Mouse (Mus musculus) CH12.LX (cell line): ENCODE data around the gene Mrgprg. TPM values are rescaled to one million over a fixed set of nuclear protein-coding genes. Genes with fewer than 3 reads are reported as not detected.

Experiments used
- DNase-seq: peaks from one replicate; pipeline ENCODE4 v3.0.0-alpha.2; 2013; ENCODE audit errors: extremely low read depth
- H3K27ac ChIP-seq: 2 replicates; pipeline ENCODE4 v1.5.1; 2012; ENCODE audit warnings: low read depth, mild to moderate bottlenecking, control low read depth, moderate library complexity; ENCODE audit not compliant: insufficient read depth
- H3K27me3 ChIP-seq: replicated peaks from 2 replicates; pipeline ENCODE3; 2012; ENCODE audit warnings: inconsistent platforms
- H3K36me3 ChIP-seq, 2 experiments: replicated peaks in 1 of 2; 2 replicates each; pipeline versions ENCODE3 to v1.6.1; 2012; ENCODE audit warnings: inconsistent platforms in 1 of 2, low read length in 1 of 2, mild to moderate bottlenecking in 1 of 2, mixed read lengths in 1 of 2, moderate library complexity in 1 of 2; ENCODE audit not compliant: control insufficient read depth in 1 of 2, insufficient read depth in 1 of 2
- H3K4me1 ChIP-seq, 2 experiments: 2 replicates each; pipeline ENCODE4 v1.6.1; 2012; ENCODE audit warnings: inconsistent platforms in 1 of 2, moderate library complexity in 1 of 2; ENCODE audit not compliant: insufficient read depth in 2 of 2, control insufficient read depth in 1 of 2
- H3K4me2 ChIP-seq: 2 replicates; pipeline ENCODE4 v1.6.1; 2012; ENCODE audit warnings: low read depth, mild to moderate bottlenecking, control low read depth; ENCODE audit not compliant: poor library complexity, insufficient read depth, severe bottlenecking
- H3K4me3 ChIP-seq, 3 experiments: fragments of 150-350 bp in 1 of 3; sonication (generic) in 1 of 3; replicated peaks in 1 of 3; 2 replicates each; pipeline versions ENCODE3 to v1.5.1; 2011 to 2012; ENCODE audit warnings: low read depth in 2 of 3, low read length in 2 of 3, mild to moderate bottlenecking in 2 of 3, moderate library complexity in 2 of 3, control low read depth in 1 of 3, improper control_type of control experiment in 1 of 3, inconsistent platforms in 1 of 3, mixed read lengths in 1 of 3; ENCODE audit not compliant: poor library complexity in 1 of 3
- H3K79me2 ChIP-seq: replicated peaks from 2 replicates; pipeline ENCODE4 v1.6.1; 2012; ENCODE audit warnings: mild to moderate bottlenecking, moderate library complexity; ENCODE audit not compliant: control insufficient read depth, poor library complexity, insufficient read depth, severe bottlenecking; ENCODE audit errors: extremely low read depth
- H3K9ac ChIP-seq: 2 replicates; pipeline ENCODE4 v1.6.1; 2012; ENCODE audit warnings: low read depth, mild to moderate bottlenecking, control low read depth, moderate library complexity; ENCODE audit not compliant: insufficient read depth
- H3K9me3 ChIP-seq: replicated peaks from 2 replicates; pipeline ENCODE3; 2012; ENCODE audit warnings: low read length, inconsistent platforms, mixed read lengths
- CHD1 ChIP-seq: IDR thresholded peaks from 2 replicates; pipeline ENCODE4 v1.6.1; 2012; ENCODE audit warnings: low read depth, low read length, improper control_type of control experiment, inconsistent platforms
- CTCF ChIP-seq, 2 experiments: IDR thresholded peaks in 1 of 2; conservative IDR thresholded peaks in 1 of 2; 2 replicates each; pipeline ENCODE4 v1.5.1; 2011 to 2012; ENCODE audit warnings: low read depth in 2 of 2, low read length in 2 of 2, improper control_type of control experiment in 1 of 2, inconsistent platforms in 1 of 2, mild to moderate bottlenecking in 1 of 2, moderate library complexity in 1 of 2
- E2F4 ChIP-seq: IDR thresholded peaks from 2 replicates; pipeline ENCODE4 v1.6.1; 2011; ENCODE audit warnings: low read depth, low read length, improper control_type of control experiment; ENCODE audit not compliant: insufficient replicate concordance
- EP300 ChIP-seq: IDR thresholded peaks from 2 replicates; pipeline ENCODE4 v1.6.1; 2011; ENCODE audit warnings: low read length, improper control_type of control experiment
- ETS1 ChIP-seq: conservative IDR thresholded peaks from 2 replicates; pipeline ENCODE4 v1.6.1; 2012; ENCODE audit warnings: low read depth, mild to moderate bottlenecking, inconsistent platforms, low read length, improper control_type of control experiment, moderate library complexity
- IRF4 ChIP-seq: IDR thresholded peaks from 2 replicates; pipeline ENCODE4 v1.6.1; 2014; ENCODE audit warnings: low read depth, mild to moderate bottlenecking, inconsistent platforms, low read length, improper control_type of control experiment
- JUN ChIP-seq: IDR thresholded peaks from 2 replicates; pipeline ENCODE4 v1.6.1; 2011; ENCODE audit warnings: low read depth, mild to moderate bottlenecking, low read length, improper control_type of control experiment, moderate library complexity; ENCODE audit not compliant: insufficient read depth
- JUND ChIP-seq: conservative IDR thresholded peaks from 2 replicates; pipeline ENCODE4 v1.6.1; 2011; ENCODE audit warnings: low read depth, low read length, improper control_type of control experiment
- MAFK ChIP-seq: IDR thresholded peaks from 2 replicates; pipeline ENCODE4 v1.6.1; 2011; ENCODE audit warnings: low read length, improper control_type of control experiment; ENCODE audit not compliant: insufficient replicate concordance
- MAX ChIP-seq: IDR thresholded peaks from 2 replicates; pipeline ENCODE4 v1.6.1; 2011; ENCODE audit warnings: low read length, improper control_type of control experiment
- MEF2A ChIP-seq: IDR thresholded peaks from 2 replicates; pipeline ENCODE4 v1.6.1; 2014; ENCODE audit warnings: low read depth, mild to moderate bottlenecking, inconsistent platforms, low read length, improper control_type of control experiment, borderline replicate concordance
- MYC ChIP-seq: IDR thresholded peaks from 2 replicates; pipeline ENCODE4 v1.6.1; 2011; ENCODE audit warnings: low read depth, mild to moderate bottlenecking, improper control_type of control experiment, low read length
- NELFE ChIP-seq: IDR thresholded peaks from 2 replicates; pipeline ENCODE4 v1.6.1; 2011; ENCODE audit warnings: low read depth, low read length, improper control_type of control experiment
- NRF1 ChIP-seq: IDR thresholded peaks from 2 replicates; pipeline ENCODE4 v1.6.1; 2014; ENCODE audit warnings: low read depth, mild to moderate bottlenecking, inconsistent platforms, low read length, improper control_type of control experiment, moderate library complexity
- PAX5 ChIP-seq: IDR thresholded peaks from 2 replicates; pipeline ENCODE4 v1.6.1; 2012; ENCODE audit warnings: low read length, inconsistent platforms, mixed read lengths
- RCOR1 ChIP-seq: conservative IDR thresholded peaks from 2 replicates; pipeline ENCODE4 v1.6.1; 2012; ENCODE audit warnings: low read depth, mild to moderate bottlenecking, inconsistent platforms, low read length, improper control_type of control experiment
- SIN3A ChIP-seq: IDR thresholded peaks from 2 replicates; pipeline ENCODE4 v1.6.1; 2012; ENCODE audit warnings: low read length, improper control_type of control experiment, inconsistent platforms
- SMC3 ChIP-seq: IDR thresholded peaks from 2 replicates; pipeline ENCODE4 v1.6.1; 2011; ENCODE audit warnings: low read depth, low read length, improper control_type of control experiment
- TBP ChIP-seq: conservative IDR thresholded peaks from 2 replicates; pipeline ENCODE4 v1.6.1; 2011; ENCODE audit warnings: low read depth, low read length, improper control_type of control experiment
- TCF12 ChIP-seq: IDR thresholded peaks from 2 replicates; pipeline ENCODE4 v1.6.1; 2014; ENCODE audit warnings: low read depth, mild to moderate bottlenecking, inconsistent platforms, low read length, improper control_type of control experiment
- USF1 ChIP-seq: IDR thresholded peaks from 2 replicates; pipeline ENCODE4 v1.6.1; 2014; ENCODE audit warnings: low read depth, mild to moderate bottlenecking, inconsistent platforms, low read length, improper control_type of control experiment
- USF2 ChIP-seq: conservative IDR thresholded peaks from 2 replicates; pipeline ENCODE4 v1.6.1; 2011; ENCODE audit warnings: low read depth, low read length, improper control_type of control experiment
- ZKSCAN1 ChIP-seq: IDR thresholded peaks from 2 replicates; pipeline ENCODE4 v1.6.1; 2012; ENCODE audit warnings: low read depth, inconsistent platforms, low read length, improper control_type of control experiment, borderline replicate concordance
- ZNF384 ChIP-seq: IDR thresholded peaks from 2 replicates; pipeline ENCODE4 v1.6.1; 2012; ENCODE audit warnings: low read depth, low read length, improper control_type of control experiment, inconsistent platforms
- dilution Hi-C: fragments of 300-500 bp; cut with MboI; formaldehyde crosslinking; loops from 2 replicates; pipeline ENCODE4 v1.14.3; 2020; ENCODE audit warnings: low sequenced_read_pairs; ENCODE audit not compliant: extremely low pct_unique_long_range_greater_than_20kb, extremely low pct_ligation_motif_present
- in situ Hi-C: fragments of 300-500 bp; cut with MboI; formaldehyde crosslinking; loops from 3 replicates; pipeline ENCODE4 v1.14.3; 2019; ENCODE audit warnings: low sequenced_read_pairs, low pct_ligation_motif_present, low pct_unique_long_range_greater_than_20kb, mixed read lengths
- polyA plus RNA-seq: library from polyadenylated mRNA; unstranded; fragments of >175 nt; gene quantifications from 2 replicates; pipeline ENCODE4 v1.2.1, GENCODE M21; 2012; ENCODE audit warnings: low read depth; ENCODE audit not compliant: insufficient read length
- total RNA-seq, 2 experiments: library from RNA; depleted of rRNA; stranded (reverse); fragments of 300-350 nt in 1 of 2; fragments of >200 nt in 1 of 2; gene quantifications; 2 replicates each; pipeline ENCODE4 v1.2.3; 2012 to 2014

Gene Mrgprg
- total and polyA plus RNA-seq, 3 experiments: not detected

DNA sequence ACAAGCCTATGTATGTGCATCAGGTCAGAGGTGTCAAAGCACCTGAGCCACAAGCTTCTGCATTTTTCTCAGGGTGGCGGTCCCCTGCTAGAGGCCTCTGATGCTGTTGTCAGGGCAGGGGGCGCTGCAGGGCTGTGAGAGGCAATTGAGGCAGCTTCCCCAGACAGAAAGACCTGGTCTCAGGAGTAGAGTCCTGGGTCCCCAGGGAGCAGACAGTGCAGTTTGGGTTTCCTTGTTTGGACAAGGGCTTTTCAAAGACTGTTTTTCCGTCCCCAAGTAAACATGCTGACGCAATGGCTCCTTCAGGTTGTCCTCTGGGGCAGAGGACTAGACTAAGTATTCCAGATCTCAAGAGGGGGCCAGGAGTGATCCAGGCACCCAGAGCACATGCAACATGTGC is 40.4 kb downstream of the Mrgprg start:
- in situ Hi-C loops (loop anchor here (25.0 kb wide), 1 partner anchor 589 kb away; no protein-coding TSS in a partner anchor), dilution Hi-C loops (no loop called here)
- H3K4me2 ChIP-seq: no peak overlapping the region
- TF ChIP-seq CTCF (conservative IDR thresholded peaks at IDR 0.05 in 1 of 2, IDR thresholded peaks at IDR 0.05 in 1 of 2; ENCODE audit: low read depth in 2 of 2, low read length in 2 of 2): peak in 1 of 2 experiments; percentile 50; a peak in 2 of 4 replicates
- TF ChIP-seq SMC3: no peak
- TF ChIP-seq SIN3A: no peak
- TF ChIP-seq MEF2A: no peak
- peaks cover 86% of the 10 kb centered on the region for H3K27me3 ChIP-seq
- no peaks in the 10 kb centered on the region for H3K9me3 ChIP-seq
- DNase-seq: no peak
- H3K4me3 ChIP-seq: no peak overlapping the region
- H3K4me1 ChIP-seq: peaks cover 0 to 2% of the 10 kb centered on the region in 2 experiments; a peak in 1 of 4 replicates
- no peaks in the 10 kb centered on the region for H3K79me2 ChIP-seq
- H3K27ac ChIP-seq: no peak overlapping the region
- H3K9ac ChIP-seq: no peak overlapping the region
- no peaks in the 10 kb centered on the region for H3K36me3 ChIP-seq

DNA sequence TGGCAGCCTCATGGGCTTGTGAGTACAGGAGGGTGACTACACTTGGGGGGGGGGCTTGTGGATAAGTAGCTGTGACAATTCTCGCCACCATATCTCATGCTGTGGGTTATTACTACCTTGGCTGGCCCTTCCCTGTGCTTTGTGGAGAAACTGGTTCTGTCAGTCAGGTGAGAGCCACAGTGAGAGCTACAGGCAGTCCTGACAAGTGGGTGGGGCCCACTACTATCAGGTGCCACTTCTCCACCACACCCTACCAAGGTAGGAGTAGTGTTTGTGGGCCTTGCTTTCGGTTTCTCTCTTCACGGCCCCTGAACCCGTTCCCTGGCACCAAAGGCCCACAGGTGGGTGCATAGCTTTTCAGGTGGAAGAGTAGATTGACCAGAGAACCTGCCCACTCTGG is 43.0 kb downstream of the Mrgprg start:
- no peak for DNase-seq
- H3K4me2 ChIP-seq: no peak overlapping the region
- H3K9me3 ChIP-seq: no peaks in the 10 kb centered on the region
- H3K27me3 ChIP-seq: peaks cover 90% of the 10 kb centered on the region
- no peak overlapping the region for H3K27ac ChIP-seq
- H3K79me2 ChIP-seq: no peaks in the 10 kb centered on the region
- in situ Hi-C loops: no loop called here
- dilution Hi-C loops: no loop called here
- TF ChIP-seq JUN: no peak
- TF ChIP-seq NELFE: no peak
- no peak for TF ChIP-seq SIN3A
- TF ChIP-seq USF2: no peak
- no peak for TF ChIP-seq RCOR1
- no peaks in the 10 kb centered on the region for H3K36me3 ChIP-seq
- H3K4me1 ChIP-seq: peaks cover 0 to 2% of the 10 kb centered on the region in 2 experiments; a peak in 1 of 4 replicates
- no peak overlapping the region for H3K4me3 ChIP-seq
- no peak overlapping the region for H3K9ac ChIP-seq

DNA sequence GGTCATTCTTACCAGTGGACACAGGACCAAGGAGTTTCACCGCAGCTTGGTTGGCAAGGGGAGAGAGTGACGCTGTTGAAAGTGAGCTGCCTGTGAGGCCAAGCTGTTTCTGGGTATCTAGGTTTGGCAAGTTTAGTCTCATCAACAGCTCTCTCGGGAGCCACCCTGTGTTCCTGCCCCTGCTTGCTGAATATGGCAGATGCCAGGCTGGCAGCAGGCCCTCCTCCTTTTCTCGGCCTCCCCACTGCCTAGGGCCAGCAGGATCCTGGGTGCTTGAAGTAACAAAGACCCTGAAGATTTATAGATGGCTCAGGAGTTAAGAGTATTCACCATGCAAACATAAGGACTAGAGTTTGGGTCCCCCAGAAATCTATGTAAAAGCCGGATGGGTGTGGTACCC is 44.1 kb downstream of the Mrgprg start:
- H3K27me3 ChIP-seq: peaks cover 89% of the 10 kb centered on the region
- dilution Hi-C loops: no loop called here

More for the DNA sequence above, 44.1 kb downstream of the Mrgprg start:
- in situ Hi-C loops: no loop called here
- Histone ChIP-seq H3K4me1 (peaks cover 0 to 2% of the 10 kb centered on the region in 2 experiments; a peak in 1 of 4 replicates), H3K9ac (no peak overlapping the region), H3K9me3 (no peaks in the 10 kb centered on the region), H3K27ac (no peak overlapping the region), H3K4me3 (no peak overlapping the region), H3K36me3 (no peaks in the 10 kb centered on the region), H3K79me2 (no peaks in the 10 kb centered on the region), H3K4me2 (no peak overlapping the region)
- DNase-seq: no peak
- no peak for TF ChIP-seq TCF12
- no peak for TF ChIP-seq EP300
- TF ChIP-seq PAX5: no peak
- no peak for TF ChIP-seq JUND
- TF ChIP-seq NELFE: no peak
- no peak for TF ChIP-seq ETS1
- TF ChIP-seq MAX: no peak
- no peak for TF ChIP-seq CHD1
- TF ChIP-seq USF1: no peak
- TF ChIP-seq MAFK: no peak
- TF ChIP-seq IRF4: no peak
- no peak for TF ChIP-seq NRF1
- no peak for TF ChIP-seq E2F4
- TF ChIP-seq ZNF384: no peak
- TF ChIP-seq TBP: no peak
- TF ChIP-seq SMC3: no peak
- no peak for TF ChIP-seq MEF2A
- no peak for TF ChIP-seq MYC
- no peak for TF ChIP-seq ZKSCAN1
